Mouse (Mus musculus): ENCODE results near the gene Adgrd1.
"Not testable (repeated sequence)": the region's sequence is repeated elsewhere in the genome, so short reads cannot be mapped to it uniquely, and the experiment has no call there.

The Adgrd1 gene

GRCm38 (mm10) chr5:129093158-129093557 lies 3.4 kb upstream of the Adgrd1 start:
- DNase-seq (ENCODE audit: extremely low spot score): no peak

- no peak for DNase-seq (ENCODE audit: extremely low spot score)
Measured at GRCm38 (mm10) chr5:129094236-129094635, 2.3 kb upstream of the Adgrd1 start.

GRCm38 (mm10) chr5:129104043-129104442 lies 7.5 kb downstream of the Adgrd1 start:
- no peak for DNase-seq (ENCODE audit: extremely low spot score)

DNA sequence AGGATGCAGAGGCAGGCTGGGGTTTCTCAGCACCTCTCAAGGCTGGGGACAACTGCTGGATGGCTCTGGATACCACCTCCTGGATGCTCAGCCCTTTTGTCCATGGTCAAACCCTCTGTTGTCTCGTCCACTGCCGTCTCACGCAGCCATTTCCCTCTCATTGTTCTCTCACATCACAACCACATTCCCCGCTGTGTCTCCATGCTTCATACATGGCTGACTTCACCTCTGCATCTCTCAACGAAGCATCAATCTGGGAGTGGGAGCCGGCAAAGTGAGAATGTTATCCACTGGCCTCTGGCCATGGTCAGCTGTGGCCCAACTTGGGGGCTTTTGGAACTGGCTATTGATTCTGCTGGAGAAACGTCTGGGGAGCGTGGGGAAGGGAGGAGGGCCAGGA lies 15.2 kb downstream of the Adgrd1 start:
- no peak for DNase-seq (ENCODE audit: extremely low spot score)

DNA sequence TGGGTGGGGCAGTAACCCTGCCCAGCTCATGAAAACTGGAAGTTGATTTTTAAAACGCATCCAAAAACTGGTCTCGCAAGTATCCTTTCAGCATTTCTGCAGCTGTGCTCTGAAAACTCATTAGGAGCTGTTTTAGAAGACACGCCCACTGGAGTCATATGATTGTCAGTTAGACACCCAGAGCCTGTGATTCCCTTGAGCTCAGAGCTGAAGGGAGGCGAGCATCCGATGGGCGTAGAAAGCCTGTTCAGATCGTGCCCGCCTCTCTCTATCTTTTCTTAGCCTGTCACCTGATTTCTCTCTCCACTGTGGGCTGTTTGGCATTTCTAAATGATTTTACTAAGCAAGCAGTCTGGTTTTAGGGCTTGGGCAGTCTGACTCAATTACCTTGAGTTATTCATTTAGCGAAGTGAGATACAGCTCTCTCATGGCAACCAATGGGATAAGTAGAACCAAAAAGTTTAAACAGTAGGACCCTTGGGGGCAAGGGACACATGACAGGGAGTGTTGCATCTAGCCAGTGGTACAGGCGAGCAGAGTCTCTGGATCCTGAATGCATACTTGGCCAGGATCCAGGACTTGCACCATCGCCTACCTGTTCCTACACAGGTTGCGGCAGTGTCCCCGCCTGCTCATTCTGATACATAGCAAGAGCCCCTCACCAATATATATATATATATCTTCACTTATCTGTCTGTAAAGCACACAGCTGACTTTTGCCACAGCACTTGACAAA lies 17.4 kb downstream of the Adgrd1 start:
- DNase-seq (ENCODE audit: extremely low spot score): no peak

DNA sequence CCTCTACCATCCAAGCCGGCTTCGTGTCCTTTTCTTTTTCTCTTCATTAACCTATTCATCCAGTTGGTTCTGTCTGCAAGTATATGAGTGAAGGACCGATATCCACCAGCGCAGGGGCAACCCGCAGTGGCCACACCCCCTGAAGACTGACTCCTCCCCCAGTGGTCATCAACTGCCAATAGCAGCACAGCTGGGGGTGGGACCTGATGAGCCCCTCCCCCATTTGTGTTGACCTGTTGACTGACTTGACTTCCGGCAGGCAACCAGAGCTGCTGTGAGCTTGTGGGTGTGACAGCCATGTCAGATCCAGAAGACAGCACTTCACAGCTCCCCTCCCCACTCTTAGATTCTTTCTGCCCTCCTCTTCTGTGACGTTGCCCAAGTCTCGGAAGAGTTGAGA lies 19.7 kb downstream of the Adgrd1 start:
- no peak for DNase-seq (ENCODE audit: extremely low spot score)

DNA sequence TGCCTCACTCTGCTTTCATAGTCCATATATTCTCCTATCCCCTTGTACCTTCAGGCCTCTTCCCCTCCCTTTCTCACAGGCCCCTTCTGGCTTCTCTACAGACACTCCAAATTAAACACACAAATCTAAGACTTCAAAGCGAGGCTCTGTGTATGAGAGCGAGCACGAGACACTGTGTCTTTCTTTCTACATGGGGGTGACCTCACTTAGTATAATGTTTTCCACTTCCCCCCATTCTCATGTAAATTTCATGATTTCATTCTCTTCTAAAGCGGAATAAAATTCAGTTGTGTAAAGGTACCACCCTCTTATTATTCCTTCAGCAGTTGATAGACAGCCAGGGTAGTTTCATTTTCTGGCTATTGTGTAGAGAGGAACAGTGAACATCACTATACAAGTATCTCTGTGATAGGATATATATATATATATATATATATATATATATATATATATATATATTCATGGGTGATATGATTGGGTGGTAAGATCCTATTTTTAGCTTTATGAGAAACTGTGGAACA lies 21.1 kb downstream of the Adgrd1 start:
- DNase-seq (ENCODE audit: extremely low spot score): no peak

GRCm38 (mm10) chr5:129118523-129118922 lies 22.0 kb downstream of the Adgrd1 start:
- no peak for DNase-seq (ENCODE audit: extremely low spot score)

DNA sequence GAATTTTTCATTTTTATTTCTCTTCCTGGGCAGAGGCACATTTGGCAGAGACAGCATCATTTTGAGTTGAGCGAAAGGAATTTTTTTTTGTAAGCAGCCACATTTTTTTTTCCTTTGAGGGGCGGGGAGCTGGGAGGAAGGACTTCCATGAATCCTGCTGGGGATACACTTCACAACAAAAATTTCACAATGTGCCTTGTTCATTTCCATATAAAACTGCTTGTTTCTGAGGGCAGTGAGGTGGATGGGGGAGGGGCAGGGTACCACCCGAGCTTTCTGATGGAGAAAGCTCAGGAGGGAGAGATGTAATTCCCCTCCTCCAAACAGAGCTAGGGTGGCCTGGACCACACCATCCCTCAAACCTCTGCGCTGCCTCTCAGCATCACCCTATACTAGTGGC lies 22.6 kb downstream of the Adgrd1 start:
- DNase-seq (ENCODE audit: extremely low spot score): no peak

DNA sequence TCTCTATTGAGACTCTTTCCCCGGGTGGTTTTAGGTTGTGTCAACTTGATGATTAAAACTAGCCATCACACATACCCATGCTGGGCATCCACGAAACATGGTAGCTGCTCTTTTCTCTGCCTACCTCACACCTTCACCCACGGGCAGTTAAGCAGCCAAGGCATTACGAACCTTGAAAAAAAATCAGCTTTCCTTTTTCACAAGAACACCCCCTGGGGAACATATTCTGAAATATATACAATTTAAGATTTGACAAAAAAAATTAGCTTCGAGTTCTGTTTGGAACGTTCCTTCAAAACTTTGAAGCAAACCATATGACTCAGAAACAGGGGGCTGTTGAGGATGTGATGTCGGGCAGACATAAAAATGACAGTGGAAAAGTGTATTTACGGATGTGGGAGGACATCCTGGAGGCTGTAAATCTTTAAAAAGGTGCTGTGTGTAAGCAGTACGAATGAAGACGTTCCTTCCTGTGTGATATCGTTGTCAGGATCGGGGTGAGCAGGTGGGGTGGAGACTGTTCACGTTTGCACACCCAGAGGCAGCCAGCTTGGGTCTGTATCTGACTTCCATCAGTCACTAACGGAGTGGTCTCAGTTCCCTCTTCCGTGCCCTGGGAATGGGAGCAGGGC lies 25.2 kb downstream of the Adgrd1 start:
- DNase-seq (ENCODE audit: extremely low spot score): no peak

DNA sequence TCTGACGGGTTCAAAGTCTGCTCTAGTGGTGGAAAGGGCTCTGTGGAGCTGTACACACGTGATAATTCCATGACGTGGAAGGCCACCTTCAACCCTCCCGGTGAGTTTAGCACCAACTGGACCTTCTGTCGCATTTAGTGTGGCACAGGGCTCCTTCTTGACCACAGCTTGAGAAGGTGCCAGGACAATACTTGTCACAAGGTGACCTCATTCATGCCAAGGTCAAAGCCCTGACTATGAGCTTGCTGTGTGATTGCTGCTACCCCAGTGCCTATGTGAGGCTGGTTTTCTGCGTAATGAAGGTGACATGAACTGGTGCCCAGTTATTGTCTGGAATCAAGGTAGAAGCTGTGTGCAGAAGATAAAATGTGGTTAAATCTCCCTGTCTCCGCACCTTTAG lies 25.9 kb downstream of the Adgrd1 start:
- DNase-seq (ENCODE audit: extremely low spot score): no peak

DNA sequence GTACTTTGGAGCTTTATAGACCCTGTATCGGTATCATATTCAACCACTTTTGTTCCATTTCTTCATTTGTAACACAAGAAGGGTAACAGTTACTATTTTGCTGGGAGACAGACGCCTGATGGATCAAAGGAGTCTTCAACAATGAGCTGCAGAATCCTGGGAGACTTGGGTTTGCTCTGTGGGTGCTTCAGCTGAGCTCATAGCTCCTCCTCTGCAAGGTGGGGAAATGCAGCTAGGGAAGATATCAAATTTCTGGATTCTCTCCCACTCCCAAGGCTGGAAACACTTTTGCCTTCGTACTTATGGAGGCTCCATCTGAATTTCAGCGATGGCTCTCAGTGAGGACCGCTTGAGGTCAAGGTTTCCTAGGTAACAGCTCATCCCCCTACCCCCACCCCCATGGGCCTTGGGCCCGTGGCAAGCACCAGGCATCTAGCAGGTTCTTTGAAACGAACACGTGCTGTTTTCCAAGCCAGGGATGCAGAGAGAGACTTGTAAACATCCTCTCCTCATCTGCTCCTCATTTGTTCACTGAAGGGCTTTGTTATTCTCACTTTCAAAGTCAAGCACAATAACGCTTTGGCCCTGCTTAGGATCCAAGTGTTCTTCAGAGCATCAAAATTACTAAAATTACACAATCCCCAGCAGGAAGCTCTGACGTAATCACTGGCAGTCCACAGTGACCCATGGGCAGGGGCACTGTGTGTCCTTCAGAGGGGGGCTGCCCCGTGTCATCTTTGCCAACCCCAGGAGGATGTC lies 27.7 kb downstream of the Adgrd1 start:
- no peak for DNase-seq (ENCODE audit: extremely low spot score)

GRCm38 (mm10) chr5:129128310-129128709 lies 31.8 kb downstream of the Adgrd1 start:
- DNase-seq (ENCODE audit: extremely low spot score): not testable (repeated sequence)

- DNase-seq (ENCODE audit: extremely low spot score): no peak
Measured at GRCm38 (mm10) chr5:129130301-129130700, 33.8 kb downstream of the Adgrd1 start.

GRCm38 (mm10) chr5:129137405-129137804 lies 40.9 kb downstream of the Adgrd1 start:
- no peak for DNase-seq (ENCODE audit: extremely low spot score)

- DNase-seq (ENCODE audit: extremely low spot score): no peak
Measured at GRCm38 (mm10) chr5:129138576-129138975, 42.0 kb downstream of the Adgrd1 start.

DNA sequence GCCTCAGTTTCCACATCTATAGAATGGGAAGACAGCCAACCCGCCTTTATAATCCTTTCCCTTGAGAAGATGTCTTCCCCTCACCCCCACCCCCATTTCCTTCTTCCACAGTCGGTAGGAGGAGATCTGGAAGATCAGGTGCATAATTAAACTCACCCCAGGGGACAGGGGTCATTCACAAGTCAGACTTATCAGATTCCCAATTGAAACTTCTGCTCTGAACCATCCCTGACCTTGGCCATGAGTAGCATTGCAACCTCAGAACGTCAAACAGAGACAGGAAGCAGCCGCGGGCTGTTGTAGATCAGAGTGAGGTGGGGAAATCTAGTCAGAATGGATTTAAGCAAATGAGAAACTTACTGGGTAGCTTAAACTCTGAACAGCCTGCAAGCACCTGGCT lies 46.3 kb downstream of the Adgrd1 start:
- DNase-seq (ENCODE audit: extremely low spot score): no peak

GRCm38 (mm10) chr5:129145307-129145935 lies 48.9 kb downstream of the Adgrd1 start:
- no peak for DNase-seq (ENCODE audit: extremely low spot score)

DNA sequence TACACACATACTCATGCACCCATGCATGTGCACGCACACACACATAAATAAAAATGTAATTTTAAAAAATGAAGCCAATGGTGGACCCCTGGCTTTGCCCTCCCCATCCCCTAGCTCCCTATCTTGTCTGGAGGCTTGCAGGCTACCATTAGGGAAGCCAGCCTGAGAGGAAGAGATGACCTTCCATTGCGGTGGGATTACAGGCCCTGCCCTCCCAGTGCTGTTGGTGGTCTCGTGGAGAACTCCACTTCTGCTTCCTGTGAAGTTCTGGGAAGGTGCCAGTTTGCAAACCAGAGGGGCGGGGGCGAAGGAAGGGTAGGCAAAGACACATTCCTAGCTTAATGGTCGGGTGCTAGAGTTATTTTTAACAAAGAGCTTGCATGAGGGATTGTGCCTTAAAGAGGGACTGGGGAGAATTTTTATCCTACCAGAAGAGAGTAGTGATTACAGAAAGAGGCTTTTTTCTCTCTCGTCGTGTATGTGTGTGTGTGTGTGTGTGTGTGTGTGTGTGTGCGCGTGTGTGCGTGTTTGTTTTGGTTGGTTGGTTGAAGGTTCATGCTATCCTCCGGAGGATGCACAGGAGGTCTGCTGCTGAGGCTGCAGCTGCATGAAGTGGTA lies 50.5 kb downstream of the Adgrd1 start:
- no peak for DNase-seq (ENCODE audit: extremely low spot score)

DNA sequence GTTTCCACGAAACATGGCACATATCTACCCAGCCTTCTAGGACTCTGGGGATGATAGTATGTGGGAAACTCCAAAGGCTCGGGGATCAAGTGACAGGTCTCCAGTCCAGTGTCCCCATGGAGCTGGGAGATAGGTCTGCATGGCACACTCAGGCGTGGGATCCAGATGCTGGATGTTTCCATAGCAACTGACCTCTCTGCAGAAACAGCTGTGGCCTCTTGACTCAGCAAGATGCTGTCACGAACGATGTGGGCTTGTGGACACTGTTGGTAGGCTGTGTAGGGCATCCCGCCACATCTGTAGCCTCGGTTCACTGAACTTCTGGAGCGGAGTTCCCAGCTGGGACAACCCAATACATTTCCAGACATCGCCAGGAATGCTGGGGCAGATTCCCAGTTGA lies 51.9 kb downstream of the Adgrd1 start:
- no peak for DNase-seq (ENCODE audit: extremely low spot score)

GRCm38 (mm10) chr5:129155023-129155901 lies 58.7 kb downstream of the Adgrd1 start:
- DNase-seq (ENCODE audit: extremely low spot score): no peak
